Mouse (Mus musculus): ENCODE results near the gene Fbxl20. TPM values are rescaled to one million over a fixed set of nuclear protein-coding genes. Genes with fewer than 3 reads are reported as not detected.
"Not testable (repeated sequence)": the region's sequence is repeated elsewhere in the genome, so short reads cannot be mapped to it uniquely, and the experiment has no call there.

Gene Fbxl20
- 10 to 100 TPM; 45.0 to 45.6 TPM for total RNA-seq (2021)
- long read RNA-seq, experiment 1, full-length matches to known transcripts = 13 of 28 reads
- long read RNA-seq, experiment 1, partial matches to known transcripts = 1 of 28 reads
- long read RNA-seq, experiment 1, other reads (novel, unspliced or antisense) = 14 of 28 reads
- long read RNA-seq, experiment 2, full-length matches to known transcripts = 9 of 42 reads
- long read RNA-seq, experiment 2, partial matches to known transcripts = 6 of 42 reads
- long read RNA-seq, experiment 2, other reads (novel, unspliced or antisense) = 27 of 42 reads

- DNase-seq (ENCODE audit: low spot score in 2 of 2) = peak; percentile 88 to 89
Observed at GRCm38 (mm10) chr11:98149786-98150624, at the start of gene Fbxl20. Gene Fbxl20, minus strand, starts transcription at chr11:98150403.

- DNase-seq (ENCODE audit: low spot score in 2 of 2) = peak; percentile 66 to 84
Observed at GRCm38 (mm10) chr11:98192901-98193805, 43.0 kb upstream of the Fbxl20 start, which contains the start of gene Med1. Gene Med1, minus strand, starts transcription at chr11:98193293.

GRCm38 (mm10) chr11:98190820-98191219 is 40.6 kb upstream of the Fbxl20 start:
- no peak for DNase-seq (ENCODE audit: low spot score in 2 of 2)

- no peak for DNase-seq (ENCODE audit: low spot score in 2 of 2)
Observed at GRCm38 (mm10) chr11:98187640-98188395, 37.6 kb upstream of the Fbxl20 start.

- DNase-seq (ENCODE audit: low spot score in 2 of 2) = not testable (repeated sequence)
Observed at GRCm38 (mm10) chr11:98182149-98182548, 31.9 kb upstream of the Fbxl20 start.

- DNase-seq (ENCODE audit: low spot score in 2 of 2) = no peak
Observed at GRCm38 (mm10) chr11:98168400-98168799, 18.2 kb upstream of the Fbxl20 start.

GRCm38 (mm10) chr11:98155094-98155493 is 4.9 kb upstream of the Fbxl20 start:
- no peak for DNase-seq (ENCODE audit: low spot score in 2 of 2)

- DNase-seq (ENCODE audit: low spot score in 2 of 2) = no peak
Observed at GRCm38 (mm10) chr11:98150625-98151156, 488 bp upstream of the Fbxl20 start.

GRCm38 (mm10) chr11:98149304-98149750 is 876 bp downstream of the Fbxl20 start:
- peak; percentile 85 to 91 for DNase-seq (ENCODE audit: low spot score in 2 of 2)

GRCm38 (mm10) chr11:98148551-98149301 is 1.5 kb downstream of the Fbxl20 start:
- DNase-seq (ENCODE audit: low spot score in 2 of 2) = peak in 1 of 2 experiments; percentile 11

- DNase-seq (ENCODE audit: low spot score in 2 of 2) = no peak
Observed at GRCm38 (mm10) chr11:98145856-98146255, 4.3 kb downstream of the Fbxl20 start.

- DNase-seq (ENCODE audit: low spot score in 2 of 2) = no peak
Observed at GRCm38 (mm10) chr11:98142545-98142944, 7.7 kb downstream of the Fbxl20 start.

- no peak for DNase-seq (ENCODE audit: low spot score in 2 of 2)
Observed at GRCm38 (mm10) chr11:98138894-98139293, 11.3 kb downstream of the Fbxl20 start.

- no peak for DNase-seq (ENCODE audit: low spot score in 2 of 2)
Observed at GRCm38 (mm10) chr11:98137836-98138235, 12.4 kb downstream of the Fbxl20 start.

GRCm38 (mm10) chr11:98134951-98135350 is 15.3 kb downstream of the Fbxl20 start:
- no peak for DNase-seq (ENCODE audit: low spot score in 2 of 2)

- no peak for DNase-seq (ENCODE audit: low spot score in 2 of 2)
Observed at GRCm38 (mm10) chr11:98123424-98123823, 26.8 kb downstream of the Fbxl20 start.

GRCm38 (mm10) chr11:98114363-98114762 is 35.8 kb downstream of the Fbxl20 start:
- no peak for DNase-seq (ENCODE audit: low spot score in 2 of 2)

- no peak for DNase-seq (ENCODE audit: low spot score in 2 of 2)
Observed at GRCm38 (mm10) chr11:98113504-98113903, 36.7 kb downstream of the Fbxl20 start.

GRCm38 (mm10) chr11:98109706-98110105 is 40.5 kb downstream of the Fbxl20 start:
- no peak for DNase-seq (ENCODE audit: low spot score in 2 of 2)
